Comparison of ENCODE assay signal across 12 mouse cellular contexts in genomic region chr7:114151036-114151780, GRCm38 (mm10). TPM values are rescaled to one million over a fixed set of nuclear protein-coding genes. Genes with fewer than 3 reads are reported as not detected.
DNase-seq lines count a peak whose midpoint lies in the region; ATAC-seq and TF ChIP-seq lines count a peak whose summit lies in the region.
"Had no signal": no experiment of that assay in that cellular context is flagged by ENCODE, and none has a peak within 500 bp of the region (broad histone marks: within the 10 kb centered on the region; RNA-seq: fewer than 3 reads in every experiment).

No protein-coding gene starts in this region.

- no peaks in the 10 kb centered on the region for H3K27me3 ChIP-seq in hindbrain, postnatal 0 days (ENCODE audit: insufficient read depth, low read length)
- H3K27me3 ChIP-seq: embryonic facial prominence, embryonic 12.5 days; heart, embryonic 12.5 days; kidney, embryonic 15.5 days had no signal

- no peaks in the 10 kb centered on the region for H3K9me3 ChIP-seq in hindbrain, postnatal 0 days (ENCODE audit: low read length)
- H3K9me3 ChIP-seq: embryonic facial prominence, embryonic 12.5 days; kidney, embryonic 15.5 days had no signal

- H3K4me2 ChIP-seq in hindbrain, postnatal 0 days (ENCODE audit: low read depth, low read length) = no peak overlapping the region
- H3K4me2 ChIP-seq: embryonic facial prominence, embryonic 12.5 days; heart, embryonic 12.5 days; kidney, embryonic 15.5 days had no signal

- peak; percentile 10 for DNase-seq in retina, postnatal 1 day
- DNase-seq in retina, embryonic 14.5 days (ENCODE audit: low spot score) = no peak
- DNase-seq in hindbrain, postnatal 0 days (ENCODE audit: low spot score) = peak; percentile 69
- DNase-seq in left cerebral cortex, postnatal 36 days (ENCODE audit: low spot score in 2 of 2) = peak; percentile 69 to 70
- no peak for DNase-seq in gastrocnemius, adult 8-10 months (ENCODE audit: low spot score in 2 of 2)
- no peak for DNase-seq in urinary bladder, adult 2 months (ENCODE audit: low spot score)
- DNase-seq: liver, postnatal 0 days had no signal

- no peak for TF ChIP-seq CTCF in hindbrain, postnatal 0 days (IDR thresholded peaks at IDR 0.05; ENCODE audit: low read depth)

- intact Hi-C loops in left cerebral cortex, postnatal 36 days (cut with DNase I) = no loop called here

- 69% methylated on average over 5 of the region's 5 CpGs for WGBS in hindbrain, postnatal 0 days

- no peaks in the 10 kb centered on the region for H3K4me1 ChIP-seq in hindbrain, postnatal 0 days (ENCODE audit: insufficient read depth, low read length)
- H3K4me1 ChIP-seq: embryonic facial prominence, embryonic 12.5 days; kidney, embryonic 15.5 days had no signal

- no peaks in the 10 kb centered on the region for H3K36me3 ChIP-seq in hindbrain, postnatal 0 days (ENCODE audit: insufficient read depth, low read length)
- H3K36me3 ChIP-seq: embryonic facial prominence, embryonic 12.5 days; heart, embryonic 12.5 days; kidney, embryonic 15.5 days had no signal

- H3K9ac ChIP-seq in hindbrain, postnatal 0 days (replicated peaks; ENCODE audit: low read length) = no peak overlapping the region
- H3K9ac ChIP-seq: embryonic facial prominence, embryonic 12.5 days; heart, embryonic 12.5 days; kidney, embryonic 15.5 days; liver, postnatal 0 days had no signal

- no peak overlapping the region for H3K27ac ChIP-seq in hindbrain, postnatal 0 days
- H3K27ac ChIP-seq: embryonic facial prominence, embryonic 12.5 days; kidney, embryonic 15.5 days had no signal

- no peak overlapping the region for H3K4me3 ChIP-seq in hindbrain, postnatal 0 days (ENCODE audit: low read length)
- H3K4me3 ChIP-seq: embryonic facial prominence, embryonic 12.5 days; heart, embryonic 12.5 days; kidney, embryonic 15.5 days had no signal

- peak; percentile 63; the same call in 1 of the 2 replicates for ATAC-seq in hindbrain, postnatal 0 days
- ATAC-seq in megakaryocyte progenitor cell, adult 5-6 weeks (replicated peaks; ENCODE audit: poor library complexity) = no peak
- ATAC-seq: liver, postnatal 0 days had no signal

RNA-seq across cellular contexts. Expression of gene Rras2, which starts 33.6 kb away (rescaled TPM):
- 27.9 and 36.2 TPM in 2 replicates for total RNA-seq in hindbrain, postnatal 0 days (2014; rRNA removed)
- polyA plus RNA-seq in hindbrain, postnatal 0 days (2015; fragmentation: Nextera tagmentation; extraction: Ambion mirVana) = 16.0 and 17.6 TPM in 2 replicates
- 10 to 100 TPM; 19.5 to 20.6 TPM for total RNA-seq in left cerebral cortex, postnatal 36 days (2021)
- 10 to 100 TPM; 12.4 to 15.0 (median 13.6) TPM for total RNA-seq in gastrocnemius, adult 8-10 months (2022)
- 32.3 and 41.7 TPM in 2 replicates for polyA plus RNA-seq in urinary bladder, adult 2 months (2012; rRNA removed)
- 1.7 and 3.7 TPM in 2 replicates for total RNA-seq in megakaryocyte progenitor cell, adult 5-6 weeks (2015)
- 1.5 and 1.7 TPM in 2 replicates for total RNA-seq in megakaryocyte progenitor cell, adult 5-6 weeks (2017)
- total RNA-seq: MEL had no signal

Comparison
In these comparisons a context has a peak if more than half of its experiments do, and no peak if none do; other contexts are left out.
1. DNase-seq: peak in retina, postnatal 1 day (single experiment), hindbrain, postnatal 0 days (single experiment) and left cerebral cortex, postnatal 36 days (2 of 2); none in retina, embryonic 14.5 days (single experiment), gastrocnemius, adult 8-10 months (0 of 2) and urinary bladder, adult 2 months (single experiment).